In genomic region chr11:8585686-8586085, GRCm38 (mm10) we compare ENCODE assay signal across 20 mouse cellular contexts.
DNase-seq lines count a peak whose midpoint lies in the region; ATAC-seq and TF ChIP-seq lines count a peak whose summit lies in the region.
"Had no signal": no experiment of that assay in that cellular context is flagged by ENCODE, and none has a peak within 500 bp of the region (broad histone marks: within the 10 kb centered on the region; RNA-seq: fewer than 3 reads in every experiment).

No protein-coding gene starts in this region.

- TF ChIP-seq CTCF in ES-Bruce4 (IDR thresholded peaks at IDR 0.05; ENCODE audit: low read depth, low read length): no peak

- no peak for DNase-seq in forebrain, embryonic 11.5 days (ENCODE audit: low spot score)
- DNase-seq in heart, postnatal 36 days: no peak
- DNase-seq in ES-E14 (ENCODE audit: low read depth, low spot score): no peak
- DNase-seq in right cerebral cortex, postnatal 36 days (ENCODE audit: low spot score in 2 of 2): no peak
- DNase-seq: adrenal gland, adult 8-10 months; cerebellum, adult 11-12 months; cerebellum, postnatal 10 days; kidney, adult 9 months; kidney, postnatal 14 days; liver, embryonic 13.5 days; lung, adult 2 months; lung, postnatal 14 days; thymus, postnatal 25 days had no signal

- TF ChIP-seq POLR2A in ES-Bruce4 (IDR thresholded peaks at IDR 0.05; ENCODE audit: insufficient read depth, low read length): no peak

- in situ Hi-C loops in ES-E14 (cut with MboI; ENCODE audit: low sequenced_read_pairs in 2 of 2, unreplicated experiment in 2 of 2): no loop called here

- H3K27ac ChIP-seq in forebrain, embryonic 11.5 days (ENCODE audit: low read depth, low read length): peak overlapping the region; percentile 71; the same call in 1 of the 2 replicates
- no peak overlapping the region for H3K27ac ChIP-seq in forebrain, embryonic 16.5 days (ENCODE audit: low read length)
- H3K27ac ChIP-seq in heart, embryonic 15.5 days: peak overlapping the region; percentile 53; the same call in 1 of the 2 replicates
- H3K27ac ChIP-seq in ES-Bruce4 (ENCODE audit: insufficient read depth, low read length) (peak overlapping the region; percentile 97), ES-E14 (ENCODE audit: insufficient read depth, low read depth, low read length, poor library complexity, severe bottlenecking) (peak overlapping the region; percentile 90; the same call in 1 of the 2 replicates)
- H3K27ac ChIP-seq: hindbrain, embryonic 15.5 days; liver, embryonic 13.5 days had no signal

- H3K4me3 ChIP-seq in forebrain, embryonic 11.5 days (ENCODE audit: low read depth, low read length): no peak overlapping the region
- H3K4me3 ChIP-seq in forebrain, embryonic 16.5 days (replicated peaks; ENCODE audit: low read length): no peak overlapping the region
- H3K4me3 ChIP-seq in heart, embryonic 15.5 days: no peak overlapping the region
- H3K4me3 ChIP-seq in ES-Bruce4 (ENCODE audit: low read depth, low read length): no peak overlapping the region
- no peak overlapping the region for H3K4me3 ChIP-seq in ES-E14 (ENCODE audit: insufficient read depth in 1 of 2, low read depth in 1 of 2, low read length in 2 of 2, poor library complexity in 1 of 2, severe bottlenecking in 1 of 2)
- H3K4me3 ChIP-seq: embryonic facial prominence, embryonic 10.5 days; hindbrain, embryonic 15.5 days; liver, embryonic 13.5 days; stomach, embryonic 15.5 days had no signal

- no peak overlapping the region for H3K4me2 ChIP-seq in forebrain, embryonic 11.5 days (ENCODE audit: low read depth, low read length, severe bottlenecking)
- no peak overlapping the region for H3K4me2 ChIP-seq in forebrain, embryonic 16.5 days (ENCODE audit: low read length)
- H3K4me2 ChIP-seq in heart, embryonic 15.5 days: no peak overlapping the region
- H3K4me2 ChIP-seq: hindbrain, embryonic 15.5 days; liver, embryonic 13.5 days; midbrain, embryonic 11.5 days; stomach, embryonic 15.5 days had no signal

- ATAC-seq in forebrain, embryonic 11.5 days (replicated peaks; ENCODE audit: low FRiP score): no peak
- no peak for ATAC-seq in forebrain, embryonic 16.5 days
- no peak for ATAC-seq in heart, embryonic 15.5 days (replicated peaks; ENCODE audit: insufficient number of reproducible peaks, insufficient read depth, low FRiP score, low read depth)

- H3K9ac ChIP-seq in forebrain, embryonic 11.5 days (ENCODE audit: low read length): no peak overlapping the region
- H3K9ac ChIP-seq in forebrain, embryonic 16.5 days (replicated peaks; ENCODE audit: low read depth, low read length): no peak overlapping the region
- no peak overlapping the region for H3K9ac ChIP-seq in heart, embryonic 15.5 days
- H3K9ac ChIP-seq in ES-Bruce4 (ENCODE audit: low read depth, poor library complexity, severe bottlenecking): no peak overlapping the region
- no peak overlapping the region for H3K9ac ChIP-seq in ES-E14 (ENCODE audit: insufficient read depth, low read depth, low read length, poor library complexity, severe bottlenecking)
- H3K9ac ChIP-seq: hindbrain, embryonic 15.5 days; liver, embryonic 13.5 days; stomach, embryonic 15.5 days had no signal

- H3K9me3 ChIP-seq in forebrain, embryonic 11.5 days (ENCODE audit: control insufficient read depth, low read length): no peaks in the 10 kb centered on the region
- H3K9me3 ChIP-seq in forebrain, embryonic 16.5 days (ENCODE audit: control insufficient read depth, low read length): no peaks in the 10 kb centered on the region
- H3K9me3 ChIP-seq in heart, embryonic 15.5 days (replicated peaks): no peaks in the 10 kb centered on the region
- H3K9me3 ChIP-seq in ES-Bruce4 (replicated peaks; ENCODE audit: control insufficient read depth, insufficient read depth, low read length, poor library complexity, severe bottlenecking): no peaks in the 10 kb centered on the region
- H3K9me3 ChIP-seq in ES-E14 (ENCODE audit: control insufficient read depth, insufficient read depth, low read depth, low read length): no peaks in the 10 kb centered on the region
- H3K9me3 ChIP-seq: embryonic facial prominence, embryonic 10.5 days; hindbrain, embryonic 15.5 days; liver, embryonic 13.5 days; stomach, embryonic 15.5 days had no signal

- H3K27me3 ChIP-seq in forebrain, embryonic 11.5 days (ENCODE audit: control insufficient read depth, insufficient read depth, low read length): no peaks in the 10 kb centered on the region
- no peaks in the 10 kb centered on the region for H3K27me3 ChIP-seq in forebrain, embryonic 16.5 days (replicated peaks; ENCODE audit: control insufficient read depth, insufficient read depth, low read length)
- no peaks in the 10 kb centered on the region for H3K27me3 ChIP-seq in heart, embryonic 15.5 days
- no peaks in the 10 kb centered on the region for H3K27me3 ChIP-seq in ES-Bruce4 (ENCODE audit: control insufficient read depth, insufficient read depth, low read length, poor library complexity, severe bottlenecking)
- H3K27me3 ChIP-seq: hindbrain, embryonic 15.5 days; liver, embryonic 13.5 days; stomach, embryonic 15.5 days had no signal

- intact Hi-C loops in heart, postnatal 36 days (cut with DNase I): loop anchor here (2.0 kb wide), 1 partner anchor 79 kb away; the partner anchor contains the start of gene Tns3

- H3K36me3 ChIP-seq in forebrain, embryonic 11.5 days (ENCODE audit: control insufficient read depth, insufficient read depth, low read length): no peaks in the 10 kb centered on the region; the same call in 1 of the 2 replicates
- no peaks in the 10 kb centered on the region for H3K36me3 ChIP-seq in forebrain, embryonic 16.5 days (ENCODE audit: control insufficient read depth, insufficient read depth)
- H3K36me3 ChIP-seq in heart, embryonic 15.5 days: no peaks in the 10 kb centered on the region
- H3K36me3 ChIP-seq in ES-Bruce4 (ENCODE audit: control insufficient read depth, insufficient read depth, low read length, poor library complexity, severe bottlenecking): peaks cover 8% of the 10 kb centered on the region
- peaks cover 17% of the 10 kb centered on the region; the same call in 1 of the 2 replicates for H3K36me3 ChIP-seq in ES-E14 (ENCODE audit: control insufficient read depth, insufficient read depth, low read length, poor library complexity, severe bottlenecking)
- H3K36me3 ChIP-seq: hindbrain, embryonic 15.5 days; liver, embryonic 13.5 days; stomach, embryonic 15.5 days had no signal

- WGBS in forebrain, embryonic 11.5 days: 51% methylated on average over 3 of the region's 3 CpGs
- WGBS in forebrain, embryonic 16.5 days: 32% methylated on average over 3 of the region's 3 CpGs
- 50% methylated on average over 3 of the region's 3 CpGs for WGBS in heart, embryonic 15.5 days

- TF ChIP-seq EP300 in ES-Bruce4 (IDR thresholded peaks at IDR 0.05; ENCODE audit: insufficient read depth, low read depth, low read length): 0 out of 2 replicates have a peak, but pooled peaks have one; percentile 11

- H3K4me1 ChIP-seq in forebrain, embryonic 11.5 days (replicated peaks; ENCODE audit: control insufficient read depth, insufficient read depth, low read length): peaks cover 8% of the 10 kb centered on the region
- H3K4me1 ChIP-seq in forebrain, embryonic 16.5 days (replicated peaks; ENCODE audit: control insufficient read depth, insufficient read depth, low read length): peaks cover 9% of the 10 kb centered on the region; the same call in 1 of the 2 replicates
- peaks cover 46% of the 10 kb centered on the region for H3K4me1 ChIP-seq in heart, embryonic 15.5 days (replicated peaks)
- H3K4me1 ChIP-seq in ES-Bruce4 (ENCODE audit: control insufficient read depth, insufficient read depth, low read length): peaks cover 11% of the 10 kb centered on the region
- peaks cover 31 to 45% of the 10 kb centered on the region in 2 experiments for H3K4me1 ChIP-seq in ES-E14 (ENCODE audit: control insufficient read depth in 2 of 2, insufficient read depth in 2 of 2, low read length in 2 of 2, poor library complexity in 1 of 2)
- H3K4me1 ChIP-seq: hindbrain, embryonic 15.5 days had no signal

TF ChIP-seq in ES-E14, 5 proteins besides CTCF, POLR2A, EP300 and RAD21:
- TF ChIP-seq ZC3H11A (IDR thresholded peaks at IDR 0.05; ENCODE audit: borderline replicate concordance, low read depth, low read length) (no peak), HCFC1 (IDR thresholded peaks at IDR 0.05; ENCODE audit: borderline replicate concordance, insufficient read depth, low read length) (no peak), ZNF384 (IDR thresholded peaks at IDR 0.05; ENCODE audit: low read depth, low read length) (no peak), MAFK (IDR thresholded peaks at IDR 0.05; ENCODE audit: insufficient read depth, low read depth, low read length) (no peak)
TF ChIP-seq in ES-E14: peak in this region for 0.
